Mouse (Mus musculus): ENCODE results near the gene Hist1h2af. TPM values are rescaled to one million over a fixed set of nuclear protein-coding genes. Genes with fewer than 3 reads are reported as not detected.

Gene Hist1h2af
- total RNA-seq, 1 experiment = 1,402 TPM

- TF ChIP-seq MAFK (IDR thresholded peaks at IDR 0.05; ENCODE audit: insufficient read depth, low read depth, low read length) (no peak), HCFC1 (IDR thresholded peaks at IDR 0.05; ENCODE audit: borderline replicate concordance, insufficient read depth, low read length) (no peak), CHD2 (IDR thresholded peaks at IDR 0.05; ENCODE audit: low read depth, low read length) (no peak), ZNF384 (IDR thresholded peaks at IDR 0.05; ENCODE audit: low read depth, low read length) (no peak), ZC3H11A (IDR thresholded peaks at IDR 0.05; ENCODE audit: borderline replicate concordance, low read depth, low read length) (no peak)
- no peak for DNase-seq (ENCODE audit: low read depth, low spot score)
- Histone ChIP-seq H3K36me3 (ENCODE audit: control insufficient read depth, insufficient read depth, low read length, poor library complexity, severe bottlenecking) (no peaks in the 10 kb centered on the region), H3K4me3 (ENCODE audit: insufficient read depth in 1 of 2, low read depth in 1 of 2, low read length in 2 of 2, poor library complexity in 1 of 2, severe bottlenecking in 1 of 2) (no peak overlapping the region), H3K4me1 (ENCODE audit: control insufficient read depth in 2 of 2, insufficient read depth in 2 of 2, low read length in 2 of 2, poor library complexity in 1 of 2) (peaks cover 13 to 16% of the 10 kb centered on the region in 2 experiments), H3K9me3 (ENCODE audit: control insufficient read depth, insufficient read depth, low read depth, low read length) (no peaks in the 10 kb centered on the region), H3K27ac (ENCODE audit: insufficient read depth, low read depth, low read length, poor library complexity, severe bottlenecking) (no peak overlapping the region; the same call in 1 of the 2 replicates), H3K9ac (ENCODE audit: insufficient read depth, low read depth, low read length, poor library complexity, severe bottlenecking) (no peak overlapping the region)
- in situ Hi-C loops (cut with MboI; ENCODE audit: low sequenced_read_pairs in 2 of 2, unreplicated experiment in 2 of 2) = no loop called here
Observed at GRCm38 (mm10) chr13:23491263-23491662, 42.4 kb upstream of the Hist1h2af start.

DNA sequence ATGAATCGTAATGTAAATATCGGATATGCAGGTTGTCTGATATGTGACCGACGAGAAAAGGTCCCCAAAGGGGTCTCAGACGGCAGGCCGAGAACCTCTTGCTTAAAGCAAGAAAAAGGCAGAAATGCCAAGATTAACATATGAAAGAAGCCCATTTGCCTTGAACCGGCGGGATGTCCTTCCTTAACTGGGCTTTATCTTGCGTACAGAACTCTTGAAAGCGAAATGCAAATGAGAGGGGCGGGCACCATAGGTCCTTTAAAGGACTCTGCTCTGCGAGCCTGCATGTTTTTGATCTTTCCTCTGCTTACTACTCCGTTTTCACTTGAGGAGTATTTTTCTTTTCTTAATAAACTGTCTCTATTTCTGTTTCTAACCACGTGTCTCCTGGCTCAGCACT lies 41.7 kb upstream of the Hist1h2af start:
- H3K9me3 ChIP-seq (ENCODE audit: control insufficient read depth, insufficient read depth, low read depth, low read length) = no peaks in the 10 kb centered on the region
- no peak overlapping the region; the same call in 1 of the 2 replicates for H3K9ac ChIP-seq (ENCODE audit: insufficient read depth, low read depth, low read length, poor library complexity, severe bottlenecking)
- H3K4me3 ChIP-seq (ENCODE audit: insufficient read depth in 1 of 2, low read depth in 1 of 2, low read length in 2 of 2, poor library complexity in 1 of 2, severe bottlenecking in 1 of 2) = peak overlapping the region in 1 of 2 experiments; percentile 46; a peak in 2 of 4 replicates
- DNase-seq (ENCODE audit: low read depth, low spot score) = peak; percentile 83
- peaks cover 13 to 16% of the 10 kb centered on the region in 2 experiments for H3K4me1 ChIP-seq (ENCODE audit: control insufficient read depth in 2 of 2, insufficient read depth in 2 of 2, low read length in 2 of 2, poor library complexity in 1 of 2)
- no peaks in the 10 kb centered on the region for H3K36me3 ChIP-seq (ENCODE audit: control insufficient read depth, insufficient read depth, low read length, poor library complexity, severe bottlenecking)
- TF ChIP-seq ZNF384 (IDR thresholded peaks at IDR 0.05; ENCODE audit: low read depth, low read length) = no peak
- no peak for TF ChIP-seq ZC3H11A (IDR thresholded peaks at IDR 0.05; ENCODE audit: borderline replicate concordance, low read depth, low read length)
- no peak for TF ChIP-seq HCFC1 (IDR thresholded peaks at IDR 0.05; ENCODE audit: borderline replicate concordance, insufficient read depth, low read length)
- no peak for TF ChIP-seq CHD2 (IDR thresholded peaks at IDR 0.05; ENCODE audit: low read depth, low read length)
- no peak for TF ChIP-seq MAFK (IDR thresholded peaks at IDR 0.05; ENCODE audit: insufficient read depth, low read depth, low read length)
- H3K27ac ChIP-seq (ENCODE audit: insufficient read depth, low read depth, low read length, poor library complexity, severe bottlenecking) = peak overlapping the region; percentile 66; the same call in 1 of the 2 replicates
- in situ Hi-C loops (cut with MboI; ENCODE audit: low sequenced_read_pairs in 2 of 2, unreplicated experiment in 2 of 2) = no loop called here

- TF ChIP-seq MAFK (IDR thresholded peaks at IDR 0.05; ENCODE audit: insufficient read depth, low read depth, low read length) = no peak
- no peak for TF ChIP-seq ZNF384 (IDR thresholded peaks at IDR 0.05; ENCODE audit: low read depth, low read length)
- Histone ChIP-seq H3K4me1 (ENCODE audit: control insufficient read depth in 2 of 2, insufficient read depth in 2 of 2, low read length in 2 of 2, poor library complexity in 1 of 2) (peaks cover 11 to 13% of the 10 kb centered on the region in 2 experiments; a peak in 3 of 4 replicates), H3K9ac (ENCODE audit: insufficient read depth, low read depth, low read length, poor library complexity, severe bottlenecking) (no peak overlapping the region; the same call in 1 of the 2 replicates), H3K36me3 (ENCODE audit: control insufficient read depth, insufficient read depth, low read length, poor library complexity, severe bottlenecking) (no peaks in the 10 kb centered on the region), H3K27ac (ENCODE audit: insufficient read depth, low read depth, low read length, poor library complexity, severe bottlenecking) (no peak overlapping the region), H3K9me3 (ENCODE audit: control insufficient read depth, insufficient read depth, low read depth, low read length) (no peaks in the 10 kb centered on the region), H3K4me3 (ENCODE audit: insufficient read depth in 1 of 2, low read depth in 1 of 2, low read length in 2 of 2, poor library complexity in 1 of 2, severe bottlenecking in 1 of 2) (no peak overlapping the region)
- in situ Hi-C loops (cut with MboI; ENCODE audit: low sequenced_read_pairs in 2 of 2, unreplicated experiment in 2 of 2) = no loop called here
- DNase-seq (ENCODE audit: low read depth, low spot score) = no peak
Observed at GRCm38 (mm10) chr13:23495526-23495925, 38.2 kb upstream of the Hist1h2af start.

DNA sequence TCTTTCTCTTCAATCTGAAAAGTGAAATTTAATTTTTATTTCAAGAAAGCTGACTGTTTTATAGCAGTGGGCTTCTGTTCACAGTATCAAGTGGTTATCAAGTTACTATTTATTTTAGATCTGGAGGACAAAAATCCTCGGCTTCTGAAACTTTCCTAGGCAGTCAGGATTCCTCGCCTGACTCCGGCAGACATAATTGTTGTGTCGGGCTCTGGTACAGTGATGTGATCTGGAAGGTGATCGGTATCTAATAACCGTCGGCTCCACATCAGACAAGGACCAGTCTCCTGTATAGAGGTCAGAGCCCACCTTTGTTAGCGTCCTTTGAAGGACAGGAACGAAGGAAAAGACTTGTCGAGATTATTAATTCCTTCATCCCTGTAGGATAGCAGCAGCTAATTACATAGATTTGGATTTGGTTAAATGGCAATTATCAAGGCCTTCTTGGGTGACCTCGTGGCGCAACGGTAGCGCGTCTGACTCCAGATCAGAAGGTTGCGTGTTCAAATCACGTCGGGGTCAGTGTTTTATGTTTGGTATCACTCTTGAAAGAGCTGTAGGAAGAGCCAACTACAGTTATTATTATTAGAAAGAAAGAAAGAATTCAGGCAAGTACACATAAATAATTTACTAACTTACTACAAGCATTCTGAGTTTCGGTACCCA lies 35.9 kb upstream of the Hist1h2af start:
- Histone ChIP-seq H3K9ac (ENCODE audit: insufficient read depth, low read depth, low read length, poor library complexity, severe bottlenecking) (peak overlapping the region; percentile 44; the same call in 1 of the 2 replicates), H3K36me3 (ENCODE audit: control insufficient read depth, insufficient read depth, low read length, poor library complexity, severe bottlenecking) (no peaks in the 10 kb centered on the region), H3K4me3 (ENCODE audit: insufficient read depth in 1 of 2, low read depth in 1 of 2, low read length in 2 of 2, poor library complexity in 1 of 2, severe bottlenecking in 1 of 2) (peak overlapping the region; percentile 38 to 54), H3K4me1 (ENCODE audit: control insufficient read depth in 2 of 2, insufficient read depth in 2 of 2, low read length in 2 of 2, poor library complexity in 1 of 2) (peaks cover 0 to 11% of the 10 kb centered on the region in 2 experiments; a peak in 2 of 4 replicates), H3K27ac (ENCODE audit: insufficient read depth, low read depth, low read length, poor library complexity, severe bottlenecking) (no peak overlapping the region), H3K9me3 (ENCODE audit: control insufficient read depth, insufficient read depth, low read depth, low read length) (no peaks in the 10 kb centered on the region)
- TF ChIP-seq HCFC1 (IDR thresholded peaks at IDR 0.05; ENCODE audit: borderline replicate concordance, insufficient read depth, low read length) = no peak
- no peak for TF ChIP-seq CHD2 (IDR thresholded peaks at IDR 0.05; ENCODE audit: low read depth, low read length)
- TF ChIP-seq MAFK (IDR thresholded peaks at IDR 0.05; ENCODE audit: insufficient read depth, low read depth, low read length) = peak; percentile 66; the same call in 1 of the 2 replicates
- in situ Hi-C loops (cut with MboI; ENCODE audit: low sequenced_read_pairs in 2 of 2, unreplicated experiment in 2 of 2) = no loop called here
- DNase-seq (ENCODE audit: low read depth, low spot score) = peak; percentile 69
